Comparison of ENCODE assay signal across 8 mouse cellular contexts in the genomic region with DNA sequence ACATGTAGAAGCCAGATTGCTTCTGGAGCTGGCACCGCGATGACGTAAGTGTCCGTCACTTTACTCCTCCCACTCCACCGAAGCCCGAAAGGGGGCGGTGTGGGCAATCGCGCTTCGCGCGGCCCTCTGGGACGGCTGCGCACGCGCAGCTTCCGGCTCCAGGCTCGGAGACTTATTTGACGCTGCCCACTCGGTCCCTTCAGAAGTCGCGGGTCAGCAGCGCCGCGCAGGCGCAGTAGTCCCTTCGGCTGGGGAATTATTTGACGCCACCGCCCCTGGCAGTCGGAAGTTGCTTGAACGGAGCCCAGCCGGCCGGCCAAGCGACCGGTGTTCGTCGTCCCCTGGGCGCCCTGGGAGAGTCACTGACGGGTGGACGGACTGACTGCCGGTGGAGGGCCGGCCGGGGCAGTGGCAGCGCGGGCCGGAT. TPM values are rescaled to one million over a fixed set of nuclear protein-coding genes. Genes with fewer than 3 reads are reported as not detected.
DNase-seq lines count a peak whose midpoint lies in the region; ATAC-seq and TF ChIP-seq lines count a peak whose summit lies in the region.

A gene (plus strand): TSS at position 254 of the 427 bp plus-strand sequence.

- intact Hi-C loops in heart, postnatal 25 days (cut with DNase I): loop anchor here (5.0 to 10.0 kb wide), 3 partner anchors 47 to 383 kb away; a partner anchor contains a TSS

- H3K4me3 ChIP-seq in ES-E14 (ENCODE audit: insufficient read depth in 1 of 2, low read depth in 1 of 2, low read length in 2 of 2, poor library complexity in 1 of 2, severe bottlenecking in 1 of 2): peak within 1 kb of the TSS; percentile 77 to 88
- peak within 1 kb of the TSS; percentile 72 for H3K4me3 ChIP-seq in forebrain, embryonic 15.5 days
- H3K4me3 ChIP-seq in lung, adult 2 months (replicated peaks; ENCODE audit: extremely low read depth, low read depth, low read length): peak within 1 kb of the TSS; percentile 78

- H3K9me3 ChIP-seq in ES-E14 (ENCODE audit: control insufficient read depth, insufficient read depth, low read depth, low read length): no peaks in the 10 kb centered on the region
- no peaks in the 10 kb centered on the region for H3K9me3 ChIP-seq in forebrain, embryonic 15.5 days

- DNase-seq in ES-E14 (ENCODE audit: low read depth, low spot score): peak; percentile 95
- DNase-seq in cerebellum, adult 11-12 months: peak; percentile 99
- peak; percentile 98 for DNase-seq in heart, postnatal 25 days (ENCODE audit: low spot score)
- DNase-seq in layer of hippocampus, adult 18-20 months (ENCODE audit: low spot score in 2 of 2): peak; percentile 99
- DNase-seq in lung, adult 2 months: peak; percentile 98
- peak; percentile 95 for DNase-seq in thymus, adult 18-20 months

- 0 out of 2 replicates have a peak, but pooled peaks have one; percentile 38 for TF ChIP-seq POLR2A in lung, adult 2 months (IDR thresholded peaks at IDR 0.05; ENCODE audit: borderline replicate concordance, extremely low read depth, low read depth, low read length)

- H3K9ac ChIP-seq in ES-E14 (ENCODE audit: insufficient read depth, low read depth, low read length, poor library complexity, severe bottlenecking): peak within 1 kb of the TSS; percentile 96
- peak within 1 kb of the TSS; percentile 78 for H3K9ac ChIP-seq in forebrain, embryonic 15.5 days (replicated peaks)

- WGBS in forebrain, embryonic 15.5 days: under 1% methylated on average over 45 of the region's 46 CpGs
- under 1% methylated on average over 46 of the region's 46 CpGs for WGBS in lung, adult 2 months

- peak within 1 kb of the TSS; percentile 32 for H3K27ac ChIP-seq in ES-E14 (ENCODE audit: insufficient read depth, low read depth, low read length, poor library complexity, severe bottlenecking)
- peak within 1 kb of the TSS; percentile 83 for H3K27ac ChIP-seq in forebrain, embryonic 15.5 days (replicated peaks)

- in situ Hi-C loops in ES-E14 (cut with MboI; ENCODE audit: low sequenced_read_pairs in 2 of 2, unreplicated experiment in 2 of 2): no loop called here

- no peaks in the 10 kb centered on the region for H3K27me3 ChIP-seq in forebrain, embryonic 15.5 days

- H3K36me3 ChIP-seq in ES-E14 (ENCODE audit: control insufficient read depth, insufficient read depth, low read length, poor library complexity, severe bottlenecking): no peaks in the 10 kb centered on the region
- H3K36me3 ChIP-seq in forebrain, embryonic 15.5 days: no peaks in the 10 kb centered on the region

- peak; percentile 92 for ATAC-seq in forebrain, embryonic 15.5 days (replicated peaks)
- peak; percentile 97 for ATAC-seq in neutrophil, adult 5-6 weeks (ENCODE audit: extremely low read depth, insufficient number of reproducible peaks, low FRiP score, poor library complexity, severe bottlenecking)

- TF ChIP-seq CTCF in lung, adult 2 months (IDR thresholded peaks at IDR 0.05; ENCODE audit: insufficient read depth, low read length): peak; percentile 50

- H3K4me1 ChIP-seq in ES-E14 (ENCODE audit: control insufficient read depth in 2 of 2, insufficient read depth in 2 of 2, low read length in 2 of 2, poor library complexity in 1 of 2): peaks cover 0 to 4% of the 10 kb centered on the region in 2 experiments; a peak in 1 of 4 replicates
- H3K4me1 ChIP-seq in forebrain, embryonic 15.5 days: peaks cover 34% of the 10 kb centered on the region
- peaks cover 9% of the 10 kb centered on the region for H3K4me1 ChIP-seq in lung, adult 2 months (ENCODE audit: control insufficient read depth, insufficient read depth, low read length)

- H3K4me2 ChIP-seq in forebrain, embryonic 15.5 days (replicated peaks): peak within 1 kb of the TSS; percentile 76

TF ChIP-seq in ES-E14, 5 proteins besides CTCF, POLR2A, EP300 and RAD21:
- TF ChIP-seq CHD2 (IDR thresholded peaks at IDR 0.05; ENCODE audit: low read depth, low read length) (no peak), HCFC1 (IDR thresholded peaks at IDR 0.05; ENCODE audit: borderline replicate concordance, insufficient read depth, low read length) (peak; percentile 79)

RNA-seq across cellular contexts. Expression of the gene that starts here (rescaled TPM):
- total RNA-seq in ES-E14 (2012; rRNA removed): 20.3 and 23.0 TPM in 2 replicates
- polyA plus RNA-seq in forebrain, embryonic 15.5 days (2015; fragmentation: Nextera tagmentation; extraction: Ambion mirVana): 23.8 and 27.7 TPM in 2 replicates
- 10 to 100 TPM; 33.7 to 33.9 TPM for total RNA-seq in heart, postnatal 25 days (2021)
- total RNA-seq in layer of hippocampus, adult 18-20 months (2021): 10 to 100 TPM; 94.8 to 96.0 TPM
- polyA plus RNA-seq in lung, adult 2 months (2012; rRNA removed): 19.4 and 27.5 TPM in 2 replicates
- 71.7 and 86.1 TPM in 2 replicates for total RNA-seq in neutrophil, adult 5-6 weeks (2017)

Comparison
In these comparisons a context has a peak if more than half of its experiments do, and no peak if none do; other contexts are left out.
1. Peak in every context shown above with its lines: DNase-seq, ATAC-seq, H3K4me3 ChIP-seq and H3K27ac ChIP-seq.